Mouse (Mus musculus) heart, postnatal 0 days (tissue): ENCODE measurements around the gene Epm2aip1.

Source experiments
- CTCF ChIP-seq: IDR thresholded peaks from 2 replicates; pipeline ENCODE4 v1.5.1; 2016; ENCODE audit warnings: antibody characterized with exemption, control low read depth, low read depth
- EP300 ChIP-seq: IDR thresholded peaks from 2 replicates; pipeline ENCODE4 v1.6.1; 2016; ENCODE audit warnings: antibody characterized with exemption, low read depth

DNA sequence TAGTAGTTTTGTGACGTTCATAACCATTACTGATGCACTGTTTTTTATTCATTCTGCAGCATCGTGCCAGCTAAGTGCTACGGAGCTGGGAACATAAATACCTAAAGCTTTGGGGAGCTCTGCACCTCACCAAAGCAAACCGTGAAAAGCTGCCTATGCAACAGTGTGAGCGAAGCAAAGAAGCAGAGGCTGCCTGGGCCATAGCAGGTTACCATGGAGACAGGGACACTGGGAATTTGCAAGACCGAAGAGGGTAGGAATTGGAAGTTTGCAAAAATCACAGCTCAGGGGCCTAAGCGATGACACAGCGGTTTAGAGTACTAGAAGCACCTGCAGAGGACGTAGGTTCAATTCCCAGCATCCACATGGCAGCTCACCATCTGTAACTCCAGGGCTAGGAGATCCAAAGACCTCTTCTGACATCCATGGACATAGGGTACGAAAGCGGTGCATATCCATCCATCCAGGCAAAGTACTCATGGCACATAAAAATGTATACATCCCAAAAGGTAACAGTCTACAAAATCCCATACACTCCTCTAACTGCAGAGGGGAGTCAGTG lies 18.9 kb downstream of the Epm2aip1 start:
- TF ChIP-seq CTCF (no peak), EP300 (no peak)
